Mouse (Mus musculus) limb, embryonic 13.5 days (tissue): ENCODE data around the gene Cops4. TPM values are rescaled to one million over a fixed set of nuclear protein-coding genes. Genes with fewer than 3 reads are reported as not detected.

ENCODE experiments used
- ATAC-seq: fragments of 200-750 bp; cut with Nextera tagmentation; 2 replicates; pipeline ENCODE4 v1.8.0; 2017; ENCODE audit warnings: low read depth, moderate number of reproducible peaks, moderate TSS enrichment; ENCODE audit not compliant: low FRiP score
- H3K27ac ChIP-seq: fragments of 300-500 bp; sonication (generic); 2 replicates; pipeline ENCODE4 v1.5.1; 2015; ENCODE audit warnings: inconsistent platforms, mild to moderate bottlenecking, moderate library complexity
- H3K27me3 ChIP-seq: fragments of 300-500 bp; sonication (generic); 2 replicates; pipeline ENCODE4 v1.6.1; 2015; ENCODE audit warnings: mild to moderate bottlenecking, inconsistent platforms
- H3K36me3 ChIP-seq: fragments of 300-500 bp; sonication (generic); 2 replicates; pipeline ENCODE4 v1.6.1; 2015; ENCODE audit warnings: inconsistent platforms, mild to moderate bottlenecking, moderate library complexity
- H3K4me1 ChIP-seq: fragments of 300-500 bp; sonication (generic); 2 replicates; pipeline ENCODE4 v1.6.1; 2015; ENCODE audit warnings: inconsistent platforms
- H3K4me2 ChIP-seq: fragments of 300-500 bp; sonication (generic); replicated peaks from 2 replicates; pipeline ENCODE4 v1.6.1; 2015; ENCODE audit warnings: inconsistent platforms, mild to moderate bottlenecking, moderate library complexity
- H3K4me3 ChIP-seq: fragments of 300-500 bp; sonication (generic); 2 replicates; pipeline ENCODE4 v1.5.1; 2015; ENCODE audit warnings: moderate library complexity, mild to moderate bottlenecking, inconsistent platforms
- H3K9ac ChIP-seq: fragments of 300-500 bp; sonication (generic); 2 replicates; pipeline ENCODE4 v1.6.1; 2015; ENCODE audit warnings: mild to moderate bottlenecking, inconsistent platforms
- H3K9me3 ChIP-seq: fragments of 300-500 bp; sonication (generic); 2 replicates; pipeline ENCODE4 v1.6.1; 2016; ENCODE audit warnings: inconsistent platforms
- WGBS: fragments of 180-500 bp; shearing (Covaris S2); methylation state at CpG from one replicate; pipeline ENCODE4 v1.1.7; 2015; 5-methylcytosine and 5-hydroxymethylcytosine counted together
- polyA plus RNA-seq: library from polyadenylated mRNA; unstranded; fragments of >200 nt; fragmentation: Nextera tagmentation; extraction: Ambion mirVana; gene quantifications from 2 replicates; pipeline ENCODE4 v1.2.1, GENCODE M21; 2015

The Cops4 gene
- polyA plus RNA-seq, 1 experiment from 2014 or later = 225 TPM

GRCm38 (mm10) chr5:100501267-100501666, 16.8 kb upstream of the Cops4 start:
- ATAC-seq = no peak
- Histone ChIP-seq H3K4me1 (peaks cover 21% of the 10 kb centered on the region), H3K4me3 (no peak overlapping the region), H3K27me3 (no peaks in the 10 kb centered on the region), H3K27ac (no peak overlapping the region; the same call in 1 of the 2 replicates), H3K9ac (no peak overlapping the region), H3K36me3 (no peaks in the 10 kb centered on the region), H3K4me2 (peak overlapping the region; percentile 96), H3K9me3 (no peaks in the 10 kb centered on the region)
- 83% methylated on average over 4 of the region's 4 CpGs for WGBS

- 79% methylated on average over 11 of the region's 11 CpGs for WGBS
- Histone ChIP-seq H3K36me3 (no peaks in the 10 kb centered on the region), H3K4me3 (no peak overlapping the region), H3K4me1 (no peaks in the 10 kb centered on the region), H3K27me3 (no peaks in the 10 kb centered on the region), H3K9me3 (no peaks in the 10 kb centered on the region), H3K4me2 (no peak overlapping the region), H3K27ac (no peak overlapping the region), H3K9ac (no peak overlapping the region)
- no peak for ATAC-seq
Observed at GRCm38 (mm10) chr5:100509247-100509646, 8.9 kb upstream of the Cops4 start.

GRCm38 (mm10) chr5:100512576-100512975, 5.5 kb upstream of the Cops4 start:
- ATAC-seq = no peak
- Histone ChIP-seq H3K4me1 (no peaks in the 10 kb centered on the region; the same call in 1 of the 2 replicates), H3K27me3 (no peaks in the 10 kb centered on the region; the same call in 1 of the 2 replicates), H3K36me3 (no peaks in the 10 kb centered on the region), H3K9me3 (no peaks in the 10 kb centered on the region), H3K4me2 (no peak overlapping the region), H3K4me3 (no peak overlapping the region), H3K27ac (no peak overlapping the region), H3K9ac (no peak overlapping the region)

GRCm38 (mm10) chr5:100519027-100519411, 910 bp downstream of the Cops4 start:
- no peak for ATAC-seq
- no peaks in the 10 kb centered on the region; the same call in 1 of the 2 replicates for H3K27me3 ChIP-seq
- peak overlapping the region; percentile 80 for H3K4me3 ChIP-seq
- 7% methylated on average over 5 of the region's 5 CpGs for WGBS
- H3K4me2 ChIP-seq = peak overlapping the region; percentile 81
- peaks cover 8% of the 10 kb centered on the region; the same call in 1 of the 2 replicates for H3K36me3 ChIP-seq
- no peaks in the 10 kb centered on the region for H3K9me3 ChIP-seq
- H3K9ac ChIP-seq = peak overlapping the region; percentile 93
- peaks cover 14% of the 10 kb centered on the region for H3K4me1 ChIP-seq
- peak overlapping the region; percentile 81; the same call in 1 of the 2 replicates for H3K27ac ChIP-seq

- WGBS = 94% methylated on average over 2 of the region's 2 CpGs
- peak overlapping the region; percentile 45; the same call in 1 of the 2 replicates for H3K9ac ChIP-seq
Observed at GRCm38 (mm10) chr5:100520223-100520622, 2.1 kb downstream of the Cops4 start.

GRCm38 (mm10) chr5:100523331-100523730, 5.2 kb downstream of the Cops4 start:
- no peak overlapping the region for H3K4me2 ChIP-seq
- no peak overlapping the region for H3K9ac ChIP-seq
- no peaks in the 10 kb centered on the region for H3K9me3 ChIP-seq
- H3K4me3 ChIP-seq = no peak overlapping the region
- no peaks in the 10 kb centered on the region for H3K27me3 ChIP-seq
- H3K4me1 ChIP-seq = peaks cover 14% of the 10 kb centered on the region
- 93% methylated on average over 1 of the region's 1 CpGs for WGBS
- ATAC-seq = no peak
- H3K36me3 ChIP-seq = peaks cover 19% of the 10 kb centered on the region
- no peak overlapping the region for H3K27ac ChIP-seq

More at GRCm38 (mm10) chr5:100520223-100520622, 2.1 kb downstream of the Cops4 start:
- 0 out of 2 replicates have a peak overlapping the region, but pooled peaks have one; percentile 7 for H3K4me3 ChIP-seq
- H3K4me1 ChIP-seq = peaks cover 14% of the 10 kb centered on the region
- peak overlapping the region; percentile 41 for H3K4me2 ChIP-seq
- H3K27ac ChIP-seq = no peak overlapping the region
- H3K9me3 ChIP-seq = no peaks in the 10 kb centered on the region
- peaks cover 13% of the 10 kb centered on the region for H3K36me3 ChIP-seq
- no peaks in the 10 kb centered on the region for H3K27me3 ChIP-seq
- ATAC-seq = no peak

- Histone ChIP-seq H3K9ac (no peak overlapping the region), H3K4me1 (peaks cover 6% of the 10 kb centered on the region), H3K4me3 (no peak overlapping the region), H3K27me3 (no peaks in the 10 kb centered on the region), H3K27ac (no peak overlapping the region), H3K4me2 (no peak overlapping the region), H3K9me3 (no peaks in the 10 kb centered on the region), H3K36me3 (peaks cover 35% of the 10 kb centered on the region)
- ATAC-seq = no peak
- WGBS = 94% methylated on average over 9 of the region's 9 CpGs
Observed at GRCm38 (mm10) chr5:100524921-100525320, 6.8 kb downstream of the Cops4 start.

GRCm38 (mm10) chr5:100525620-100526019, 7.5 kb downstream of the Cops4 start:
- Histone ChIP-seq H3K9ac (no peak overlapping the region), H3K4me1 (no peaks in the 10 kb centered on the region), H3K9me3 (no peaks in the 10 kb centered on the region), H3K4me3 (no peak overlapping the region), H3K36me3 (peaks cover 42% of the 10 kb centered on the region), H3K27ac (no peak overlapping the region), H3K27me3 (no peaks in the 10 kb centered on the region), H3K4me2 (no peak overlapping the region)
- ATAC-seq = no peak
- WGBS = 73% methylated on average over 3 of the region's 3 CpGs

GRCm38 (mm10) chr5:100526164-100526563, 8.1 kb downstream of the Cops4 start:
- no peak overlapping the region for H3K4me3 ChIP-seq
- no peak overlapping the region for H3K4me2 ChIP-seq
- WGBS = 77% methylated on average over 7 of the region's 7 CpGs
- no peak for ATAC-seq
- no peak overlapping the region for H3K27ac ChIP-seq
- H3K4me1 ChIP-seq = no peaks in the 10 kb centered on the region
- no peak overlapping the region for H3K9ac ChIP-seq
- H3K27me3 ChIP-seq = no peaks in the 10 kb centered on the region
- no peaks in the 10 kb centered on the region for H3K9me3 ChIP-seq
- H3K36me3 ChIP-seq = peaks cover 48% of the 10 kb centered on the region

GRCm38 (mm10) chr5:100535826-100536225, 17.7 kb downstream of the Cops4 start:
- 84% methylated on average over 7 of the region's 7 CpGs for WGBS

GRCm38 (mm10) chr5:100536638-100537037, 18.5 kb downstream of the Cops4 start:
- H3K27ac ChIP-seq = no peak overlapping the region
- H3K4me3 ChIP-seq = no peak overlapping the region
- H3K9me3 ChIP-seq = no peaks in the 10 kb centered on the region
- H3K4me2 ChIP-seq = no peak overlapping the region
- H3K27me3 ChIP-seq = no peaks in the 10 kb centered on the region
- no peaks in the 10 kb centered on the region for H3K4me1 ChIP-seq
- 89% methylated on average over 3 of the region's 3 CpGs for WGBS
- ATAC-seq = no peak
- no peak overlapping the region for H3K9ac ChIP-seq
- peaks cover 75% of the 10 kb centered on the region for H3K36me3 ChIP-seq

More at GRCm38 (mm10) chr5:100535826-100536225, 17.7 kb downstream of the Cops4 start:
- Histone ChIP-seq H3K9me3 (no peaks in the 10 kb centered on the region), H3K27me3 (no peaks in the 10 kb centered on the region), H3K4me2 (no peak overlapping the region), H3K4me1 (no peaks in the 10 kb centered on the region), H3K4me3 (no peak overlapping the region), H3K9ac (no peak overlapping the region), H3K27ac (no peak overlapping the region), H3K36me3 (peaks cover 77% of the 10 kb centered on the region)
- no peak for ATAC-seq

GRCm38 (mm10) chr5:100546294-100547080, 28.4 kb downstream of the Cops4 start:
- H3K36me3 ChIP-seq = peaks cover 76% of the 10 kb centered on the region
- no peak overlapping the region for H3K4me3 ChIP-seq
- H3K4me2 ChIP-seq = no peak overlapping the region
- no peak overlapping the region for H3K27ac ChIP-seq
- no peak overlapping the region for H3K9ac ChIP-seq
- no peaks in the 10 kb centered on the region for H3K27me3 ChIP-seq
- WGBS = 91% methylated on average over 6 of the region's 6 CpGs
- ATAC-seq = no peak
- no peaks in the 10 kb centered on the region for H3K9me3 ChIP-seq
- no peaks in the 10 kb centered on the region for H3K4me1 ChIP-seq
